Mouse (Mus musculus) neural tube, embryonic 14.5 days (tissue): Measurements from ENCODE around the gene 1300017J02Rik. TPM values are rescaled to one million over a fixed set of nuclear protein-coding genes. Genes with fewer than 3 reads are reported as not detected.

Experiments used
- ATAC-seq: fragments of 200-750 bp; cut with Nextera tagmentation; 2 replicates; pipeline ENCODE4 v1.8.0; 2017; ENCODE audit warnings: low read depth, mild to moderate bottlenecking, moderate TSS enrichment, moderate library complexity
- H3K27ac ChIP-seq: fragments of 300-500 bp; sonication (generic); 2 replicates; pipeline ENCODE4 v1.5.1; 2014; ENCODE audit warnings: low read depth, mild to moderate bottlenecking, control low read depth, low read length, moderate library complexity, mixed read lengths
- H3K27me3 ChIP-seq: fragments of 300-500 bp; sonication (generic); 2 replicates; pipeline ENCODE4 v1.6.1; 2014; ENCODE audit warnings: low read length; ENCODE audit not compliant: control insufficient read depth, insufficient read depth
- H3K36me3 ChIP-seq: fragments of 300-500 bp; sonication (generic); 2 replicates; pipeline ENCODE4 v1.6.1; 2014; ENCODE audit warnings: low read length, mixed read lengths; ENCODE audit not compliant: control insufficient read depth, insufficient read depth
- H3K4me1 ChIP-seq: fragments of 300-500 bp; sonication (generic); 2 replicates; pipeline ENCODE4 v1.6.1; 2014; ENCODE audit warnings: low read length; ENCODE audit not compliant: control insufficient read depth, insufficient read depth
- H3K4me2 ChIP-seq: fragments of 300-500 bp; sonication (generic); 2 replicates; pipeline ENCODE4 v1.6.1; 2014; ENCODE audit warnings: mild to moderate bottlenecking, low read depth, low read length, control low read depth
- H3K4me3 ChIP-seq: fragments of 300-500 bp; sonication (generic); 2 replicates; pipeline ENCODE4 v1.5.1; 2014; ENCODE audit warnings: low read depth, low read length, control low read depth, mixed read lengths
- H3K9ac ChIP-seq: fragments of 300-500 bp; sonication (generic); replicated peaks from 2 replicates; pipeline ENCODE4 v1.6.1; 2014; ENCODE audit warnings: low read depth, mild to moderate bottlenecking, control low read depth, low read length, mixed read lengths
- H3K9me3 ChIP-seq: fragments of 300-500 bp; sonication (generic); 2 replicates; pipeline ENCODE4 v1.6.1; 2016; ENCODE audit warnings: low read length; ENCODE audit not compliant: control insufficient read depth
- WGBS: fragments of 180-500 bp; shearing (Covaris S2); extraction: QIAGEN DNeasy Blood & Tissue Kit; methylation state at CpG from one replicate; pipeline ENCODE4 v1.1.7; 2014; 5-methylcytosine and 5-hydroxymethylcytosine counted together
- polyA plus RNA-seq: library from polyadenylated mRNA; unstranded; fragments of >200 nt; fragmentation: Nextera tagmentation; extraction: Ambion mirVana; gene quantifications from 2 replicates; pipeline ENCODE4 v1.2.1, GENCODE M21; 2014

The 1300017J02Rik gene
- polyA plus RNA-seq, 1 experiment from 2014 or later = 0.68 TPM

GRCm38 (mm10) chr9:103230151-103230951 lies 74.5 kb downstream of the 1300017J02Rik start, which contains the start of the genes Gm20425 and Trf:
Gene Gm20425 (minus strand): TSS chr9:103230307.
Gene Trf (minus strand): TSS chr9:103230444.
- 0 out of 2 replicates have a peak within 1 kb of the TSS, but pooled peaks have one; percentile 37 for H3K9ac ChIP-seq
- H3K4me2 ChIP-seq = peak within 1 kb of the TSS; percentile 31
- no peaks in the 10 kb centered on the region for H3K9me3 ChIP-seq
- H3K27ac ChIP-seq = peak within 1 kb of the TSS; percentile 56; the same call in 1 of the 2 replicates
- ATAC-seq = peak; percentile 74; the same call in 1 of the 2 replicates
- H3K4me1 ChIP-seq = no peaks in the 10 kb centered on the region
- 34% methylated on average over 26 of the region's 29 CpGs for WGBS
- H3K36me3 ChIP-seq = no peaks in the 10 kb centered on the region
- no peaks in the 10 kb centered on the region for H3K27me3 ChIP-seq
- 0 out of 2 replicates have a peak within 1 kb of the TSS, but pooled peaks have one; percentile 16 for H3K4me3 ChIP-seq

- no peaks in the 10 kb centered on the region for H3K27me3 ChIP-seq
- H3K4me1 ChIP-seq = no peaks in the 10 kb centered on the region
- H3K9ac ChIP-seq = no peak overlapping the region
- H3K9me3 ChIP-seq = no peaks in the 10 kb centered on the region
- no peak overlapping the region for H3K4me3 ChIP-seq
- H3K27ac ChIP-seq = no peak overlapping the region
- ATAC-seq = no peak
- no peak overlapping the region for H3K4me2 ChIP-seq
- WGBS = 83% methylated on average over 15 of the region's 15 CpGs
- H3K36me3 ChIP-seq = no peaks in the 10 kb centered on the region
These were observed 75.6 kb downstream of the 1300017J02Rik start for GRCm38 (mm10) chr9:103229037-103229867.

GRCm38 (mm10) chr9:103228370-103229003 lies 76.4 kb downstream of the 1300017J02Rik start:
- ATAC-seq = no peak
- H3K9ac ChIP-seq = no peak overlapping the region
- H3K9me3 ChIP-seq = no peaks in the 10 kb centered on the region
- H3K4me1 ChIP-seq = no peaks in the 10 kb centered on the region
- H3K27ac ChIP-seq = no peak overlapping the region
- WGBS = 82% methylated on average over 13 of the region's 13 CpGs
- H3K4me3 ChIP-seq = no peak overlapping the region
- no peaks in the 10 kb centered on the region for H3K36me3 ChIP-seq
- H3K4me2 ChIP-seq = no peak overlapping the region
- H3K27me3 ChIP-seq = no peaks in the 10 kb centered on the region

- Histone ChIP-seq H3K4me3 (no peak overlapping the region), H3K9me3 (no peaks in the 10 kb centered on the region), H3K4me1 (no peaks in the 10 kb centered on the region), H3K27me3 (no peaks in the 10 kb centered on the region), H3K4me2 (no peak overlapping the region), H3K27ac (no peak overlapping the region), H3K9ac (no peak overlapping the region), H3K36me3 (no peaks in the 10 kb centered on the region)
- ATAC-seq = no peak
- WGBS = 87% methylated on average over 16 of the region's 16 CpGs
These were observed 77.1 kb downstream of the 1300017J02Rik start for GRCm38 (mm10) chr9:103227760-103228159.

- Histone ChIP-seq H3K9ac (no peak overlapping the region), H3K4me1 (no peaks in the 10 kb centered on the region)
These were observed 78.1 kb downstream of the 1300017J02Rik start for GRCm38 (mm10) chr9:103226806-103227205.

GRCm38 (mm10) chr9:103225464-103225863 lies 79.4 kb downstream of the 1300017J02Rik start:
- H3K9ac ChIP-seq = no peak overlapping the region
- 72% methylated on average over 3 of the region's 3 CpGs for WGBS
- H3K4me2 ChIP-seq = no peak overlapping the region
- no peak overlapping the region for H3K27ac ChIP-seq
- H3K9me3 ChIP-seq = no peaks in the 10 kb centered on the region
- ATAC-seq = no peak
- H3K4me1 ChIP-seq = no peaks in the 10 kb centered on the region
- H3K4me3 ChIP-seq = no peak overlapping the region
- no peaks in the 10 kb centered on the region for H3K36me3 ChIP-seq
- H3K27me3 ChIP-seq = no peaks in the 10 kb centered on the region

More at GRCm38 (mm10) chr9:103226806-103227205, 78.1 kb downstream of the 1300017J02Rik start:
- Histone ChIP-seq H3K9me3 (no peaks in the 10 kb centered on the region), H3K36me3 (no peaks in the 10 kb centered on the region), H3K4me3 (no peak overlapping the region), H3K4me2 (no peak overlapping the region), H3K27me3 (no peaks in the 10 kb centered on the region), H3K27ac (no peak overlapping the region)
- ATAC-seq = no peak
- WGBS = 93% methylated on average over 15 of the region's 15 CpGs

GRCm38 (mm10) chr9:103224721-103225120 lies 80.2 kb downstream of the 1300017J02Rik start:
- Histone ChIP-seq H3K9me3 (no peaks in the 10 kb centered on the region), H3K36me3 (no peaks in the 10 kb centered on the region), H3K4me2 (no peak overlapping the region), H3K9ac (no peak overlapping the region), H3K4me3 (no peak overlapping the region), H3K27me3 (no peaks in the 10 kb centered on the region), H3K4me1 (no peaks in the 10 kb centered on the region), H3K27ac (no peak overlapping the region)
- 94% methylated on average over 7 of the region's 7 CpGs for WGBS
- ATAC-seq = no peak

GRCm38 (mm10) chr9:103214281-103214680 lies 90.6 kb downstream of the 1300017J02Rik start:
- no peak overlapping the region for H3K4me3 ChIP-seq
- H3K4me1 ChIP-seq = no peaks in the 10 kb centered on the region
- H3K27ac ChIP-seq = no peak overlapping the region
- no peaks in the 10 kb centered on the region for H3K27me3 ChIP-seq
- H3K9me3 ChIP-seq = no peaks in the 10 kb centered on the region
- H3K4me2 ChIP-seq = no peak overlapping the region
- 75% methylated on average over 6 of the region's 6 CpGs for WGBS
- ATAC-seq = no peak
- H3K9ac ChIP-seq = no peak overlapping the region
- no peaks in the 10 kb centered on the region for H3K36me3 ChIP-seq
